Mouse (Mus musculus) splenic B cell, adult 2 months (primary cell): ENCODE results near the gene Akr1b8.
A peak's percentile ranks its signal among the peaks of the same experiment; 100 is the strongest.
"Not testable (repeated sequence)": the region's sequence is repeated elsewhere in the genome, so short reads cannot be mapped to it uniquely, and the experiment has no call there.

Source experiments
- DNase-seq: peaks from one replicate; pipeline ENCODE4 v3.0.0-alpha.2; 2011; ENCODE audit warnings: low read depth, low spot score
- H3K27me3 ChIP-seq: 2 replicates; pipeline ENCODE4 v1.6.1; 2012; ENCODE audit warnings: mild to moderate bottlenecking, low read length, moderate library complexity, mixed read lengths; ENCODE audit not compliant: control insufficient read depth, poor library complexity, insufficient read depth, severe bottlenecking
- H3K36me3 ChIP-seq: 2 replicates; pipeline ENCODE4 v1.6.1; 2012; ENCODE audit warnings: mild to moderate bottlenecking, low read length, moderate library complexity, mixed read lengths; ENCODE audit not compliant: control insufficient read depth, poor library complexity, insufficient read depth, severe bottlenecking

The Akr1b8 gene

DNA sequence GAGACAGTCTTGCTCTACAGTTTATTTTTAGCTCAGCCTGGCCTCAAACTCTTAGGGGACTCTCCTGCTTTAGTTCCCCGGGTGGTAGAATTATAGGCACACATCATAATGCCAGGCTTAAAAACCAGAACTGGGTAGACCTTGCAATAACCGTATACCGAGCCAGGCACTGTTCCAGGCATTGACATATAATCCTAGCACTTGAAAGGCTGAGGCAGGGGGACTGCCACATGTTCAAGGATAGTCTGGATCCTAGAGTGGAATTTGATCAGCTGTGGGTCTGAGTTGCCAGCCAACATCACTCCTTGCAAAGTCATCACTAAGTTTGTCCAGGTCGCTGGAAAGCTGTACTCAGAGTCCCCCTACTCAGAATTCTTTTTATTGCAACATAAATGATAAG, 11.9 kb upstream of the Akr1b8 start:
- DNase-seq = no peak
- Histone ChIP-seq H3K36me3 (no peaks in the 10 kb centered on the region), H3K27me3 (no peaks in the 10 kb centered on the region)

DNA sequence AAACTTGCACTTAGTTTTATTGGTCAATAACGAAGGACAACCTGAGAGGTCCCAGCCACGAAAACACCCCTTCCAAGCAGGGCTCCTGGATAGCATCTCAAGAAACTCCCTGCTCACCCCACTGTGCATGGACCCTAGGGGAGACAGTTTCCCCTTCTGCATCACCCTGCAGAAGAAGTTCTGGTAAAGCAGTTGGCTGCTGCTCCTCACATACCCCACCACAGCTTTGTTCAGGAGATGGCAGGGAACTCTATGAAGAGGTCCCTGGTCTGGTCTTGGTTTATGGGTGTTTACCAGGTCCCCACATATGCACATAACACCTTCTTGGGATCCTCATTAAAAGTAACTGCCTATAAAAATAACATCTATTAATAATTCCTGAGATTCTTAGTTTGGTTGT, 11.4 kb upstream of the Akr1b8 start:
- Histone ChIP-seq H3K36me3 (no peaks in the 10 kb centered on the region), H3K27me3 (no peaks in the 10 kb centered on the region)
- no peak for DNase-seq

DNA sequence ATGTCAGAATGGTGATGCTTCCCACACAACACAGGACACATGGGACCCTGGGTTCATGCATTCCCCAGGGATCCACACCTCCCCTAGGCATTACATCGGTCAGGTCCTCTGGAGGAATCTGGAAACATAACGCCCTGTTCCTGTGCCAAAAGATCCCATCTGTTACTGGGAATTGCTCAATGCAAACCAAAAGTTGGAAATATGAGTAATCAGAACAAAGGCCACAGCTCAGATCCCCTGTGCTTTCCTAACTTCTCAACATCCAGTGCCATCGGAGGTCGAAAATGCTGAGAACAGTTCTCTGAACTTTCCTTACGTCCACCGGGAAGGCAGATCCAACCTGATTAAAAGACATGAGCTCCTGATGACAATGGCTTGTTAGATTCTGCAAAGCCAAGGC, 10.5 kb upstream of the Akr1b8 start:
- DNase-seq = no peak
- Histone ChIP-seq H3K27me3 (no peaks in the 10 kb centered on the region), H3K36me3 (no peaks in the 10 kb centered on the region)

DNA sequence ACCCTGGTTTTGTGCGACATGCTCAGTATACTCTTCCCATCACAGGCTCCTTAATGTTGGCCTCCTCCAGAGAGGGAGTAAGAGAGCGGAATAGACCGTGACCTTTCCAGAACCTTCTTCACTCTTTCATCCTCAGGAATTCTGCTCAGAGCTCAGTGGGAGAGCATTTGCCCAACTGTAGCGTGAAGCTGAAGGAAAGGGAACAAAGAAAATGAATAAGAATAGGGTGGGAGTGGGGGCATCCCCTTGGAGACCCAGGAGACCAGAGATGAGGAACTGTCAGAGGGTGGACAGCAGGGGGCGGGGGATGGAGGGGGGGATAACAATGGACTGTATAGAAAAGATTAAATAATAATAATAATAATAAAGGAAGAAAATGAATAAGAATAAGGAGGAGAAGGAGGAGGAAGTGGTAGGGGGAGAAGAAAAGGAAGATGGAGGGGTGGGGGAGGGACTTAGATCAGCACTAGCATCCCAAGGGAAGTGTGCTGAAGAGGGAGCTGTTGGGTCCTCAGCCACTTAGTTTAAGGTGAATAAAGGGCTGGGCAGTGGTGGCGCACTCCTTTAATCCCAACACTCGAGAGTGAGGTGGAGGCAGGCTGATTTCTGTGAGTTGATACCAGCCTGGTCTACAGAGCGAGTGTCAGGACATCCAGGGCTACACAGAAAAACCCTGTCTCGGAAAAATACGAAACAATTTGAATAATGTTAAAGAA, 9.6 kb upstream of the Akr1b8 start:
- DNase-seq = no peak
- H3K36me3 ChIP-seq = no peaks in the 10 kb centered on the region
- H3K27me3 ChIP-seq = no peaks in the 10 kb centered on the region

DNA sequence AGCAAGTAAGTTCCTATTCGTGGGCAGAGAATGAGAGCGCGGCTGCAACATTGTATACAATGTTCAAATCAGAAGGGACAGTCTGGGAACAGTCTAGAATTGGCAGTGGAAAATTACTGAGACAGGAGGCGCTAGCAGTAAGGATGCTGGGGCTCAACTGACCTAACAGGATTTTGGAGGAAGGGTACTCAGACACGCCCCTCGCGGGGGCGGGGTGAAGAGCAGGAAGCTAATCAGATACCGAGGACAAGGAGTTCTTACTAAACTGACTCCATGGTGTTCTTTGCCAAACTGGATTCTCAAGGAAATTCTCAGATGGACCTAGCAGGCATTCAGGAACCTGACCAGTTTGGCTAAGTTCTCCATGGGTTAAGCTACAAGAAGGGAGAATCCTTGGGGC, 9.0 kb upstream of the Akr1b8 start:
- H3K27me3 ChIP-seq = no peaks in the 10 kb centered on the region
- no peaks in the 10 kb centered on the region for H3K36me3 ChIP-seq
- DNase-seq = no peak

DNA sequence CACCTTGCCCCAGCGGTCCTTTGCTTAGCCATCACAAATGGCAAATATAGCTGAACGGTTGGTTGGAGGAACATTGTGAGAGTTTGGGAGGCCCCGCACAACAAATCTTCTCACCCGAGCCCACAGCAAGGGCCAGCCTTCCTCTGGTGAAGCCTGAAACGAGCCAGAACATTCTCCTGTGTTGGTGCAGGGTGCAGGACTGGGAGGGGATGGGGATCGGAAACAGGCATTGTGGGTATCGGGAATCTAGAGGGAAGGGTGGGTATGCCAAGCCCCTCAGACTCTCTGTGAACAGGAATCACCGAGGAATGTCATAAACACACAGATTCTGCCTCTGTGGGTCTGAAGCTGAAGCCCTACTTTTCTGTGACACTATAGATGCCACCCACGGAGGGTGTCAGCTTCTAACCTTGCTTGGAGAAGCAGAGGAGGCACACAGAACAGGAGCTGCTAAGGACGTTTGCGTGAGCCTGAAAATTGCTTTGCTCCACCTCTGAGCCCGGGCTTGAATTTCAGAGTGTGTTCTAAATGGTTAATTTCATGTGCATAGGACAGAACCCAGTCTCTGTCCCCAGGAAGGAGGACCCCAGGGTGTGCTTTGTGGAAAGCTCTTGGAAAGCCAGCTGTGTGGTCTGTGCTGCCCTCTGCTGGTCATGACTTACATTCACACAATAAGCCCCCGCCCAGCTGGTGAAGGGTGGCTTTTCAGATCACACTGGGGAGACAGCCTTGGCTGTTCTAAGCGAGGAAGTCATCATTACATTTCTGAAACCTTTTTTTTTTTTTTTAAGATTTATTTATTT, 7.6 kb upstream of the Akr1b8 start:
- peak; percentile 78 for DNase-seq
- Histone ChIP-seq H3K36me3 (no peaks in the 10 kb centered on the region), H3K27me3 (no peaks in the 10 kb centered on the region)

DNA sequence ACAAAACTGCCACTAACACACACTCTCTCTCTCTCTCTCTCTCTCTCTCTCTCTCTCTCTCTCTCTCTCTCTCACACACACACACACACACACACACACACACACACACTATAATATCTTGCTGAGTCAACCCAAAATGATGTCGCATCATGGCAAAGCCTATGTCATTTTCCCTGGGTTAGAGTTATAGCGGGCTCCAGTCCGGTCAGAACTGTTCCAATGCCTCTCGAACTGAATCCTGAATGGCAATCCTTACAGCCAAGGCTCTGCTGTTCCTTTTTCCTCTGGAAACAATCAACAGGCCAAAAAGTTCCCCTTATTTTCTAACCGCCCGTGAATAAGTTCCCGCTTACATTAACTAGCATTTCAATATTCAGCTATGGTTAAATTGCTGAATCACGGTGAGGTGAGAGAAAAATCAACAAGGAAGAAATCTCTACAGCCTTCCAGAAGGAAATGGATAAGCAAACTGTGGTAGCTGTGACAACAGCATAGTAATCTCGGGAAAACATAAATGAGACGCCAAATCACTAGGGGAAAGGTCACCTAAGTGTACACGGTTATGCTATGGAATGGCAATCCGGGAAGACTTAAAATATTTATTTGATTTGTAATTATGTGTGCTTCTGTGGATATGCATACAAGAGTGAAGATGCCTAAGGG, 3.8 kb upstream of the Akr1b8 start:
- Histone ChIP-seq H3K36me3 (no peaks in the 10 kb centered on the region), H3K27me3 (0 out of 2 replicates have a peak, but pooled peaks cover 2% of the 10 kb centered on the region)
- DNase-seq = no peak

DNA sequence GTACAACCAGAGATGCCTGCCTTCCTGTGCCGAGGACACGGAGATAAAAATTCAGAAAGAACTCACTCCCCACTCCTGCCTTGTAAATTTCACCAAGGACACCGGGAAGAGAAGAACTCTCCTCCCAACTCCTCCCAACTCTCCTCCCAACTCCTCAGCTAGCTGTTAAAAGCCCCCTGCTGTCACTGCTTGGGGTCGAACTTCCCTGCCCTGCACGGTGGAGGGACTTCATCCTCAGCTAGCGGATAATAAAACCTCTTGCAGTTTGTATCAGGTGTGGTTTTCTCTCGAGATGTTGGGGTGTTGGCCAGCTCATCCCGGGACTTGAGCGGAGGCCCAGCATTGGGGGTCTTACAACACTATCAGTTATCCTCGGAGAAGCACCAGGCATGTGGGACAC, 2.4 kb upstream of the Akr1b8 start:
- not testable (repeated sequence) for DNase-seq, H3K36me3 ChIP-seq, H3K27me3 ChIP-seq

DNA sequence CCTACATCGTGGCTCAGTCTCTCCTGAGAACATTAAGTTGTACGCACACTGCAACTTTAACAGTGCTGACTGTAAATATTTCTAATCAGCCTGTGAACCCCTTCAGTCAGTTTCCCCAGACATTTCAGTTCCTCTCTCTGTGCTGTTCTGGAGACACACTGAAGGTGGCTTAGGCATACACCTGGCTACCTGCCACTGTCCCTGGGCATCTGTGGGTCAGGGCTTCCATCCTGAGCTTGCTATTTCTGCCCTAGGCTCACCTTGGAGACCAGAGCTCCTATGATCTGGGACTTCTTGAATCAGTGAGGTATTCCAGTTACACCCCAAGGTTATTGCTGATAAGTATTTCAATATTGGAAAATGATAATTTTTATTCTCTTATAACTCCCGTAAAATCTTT, 1.5 kb upstream of the Akr1b8 start:
- H3K36me3 ChIP-seq = no peaks in the 10 kb centered on the region
- H3K27me3 ChIP-seq = 0 out of 2 replicates have a peak, but pooled peaks cover 2% of the 10 kb centered on the region
- no peak for DNase-seq

DNA sequence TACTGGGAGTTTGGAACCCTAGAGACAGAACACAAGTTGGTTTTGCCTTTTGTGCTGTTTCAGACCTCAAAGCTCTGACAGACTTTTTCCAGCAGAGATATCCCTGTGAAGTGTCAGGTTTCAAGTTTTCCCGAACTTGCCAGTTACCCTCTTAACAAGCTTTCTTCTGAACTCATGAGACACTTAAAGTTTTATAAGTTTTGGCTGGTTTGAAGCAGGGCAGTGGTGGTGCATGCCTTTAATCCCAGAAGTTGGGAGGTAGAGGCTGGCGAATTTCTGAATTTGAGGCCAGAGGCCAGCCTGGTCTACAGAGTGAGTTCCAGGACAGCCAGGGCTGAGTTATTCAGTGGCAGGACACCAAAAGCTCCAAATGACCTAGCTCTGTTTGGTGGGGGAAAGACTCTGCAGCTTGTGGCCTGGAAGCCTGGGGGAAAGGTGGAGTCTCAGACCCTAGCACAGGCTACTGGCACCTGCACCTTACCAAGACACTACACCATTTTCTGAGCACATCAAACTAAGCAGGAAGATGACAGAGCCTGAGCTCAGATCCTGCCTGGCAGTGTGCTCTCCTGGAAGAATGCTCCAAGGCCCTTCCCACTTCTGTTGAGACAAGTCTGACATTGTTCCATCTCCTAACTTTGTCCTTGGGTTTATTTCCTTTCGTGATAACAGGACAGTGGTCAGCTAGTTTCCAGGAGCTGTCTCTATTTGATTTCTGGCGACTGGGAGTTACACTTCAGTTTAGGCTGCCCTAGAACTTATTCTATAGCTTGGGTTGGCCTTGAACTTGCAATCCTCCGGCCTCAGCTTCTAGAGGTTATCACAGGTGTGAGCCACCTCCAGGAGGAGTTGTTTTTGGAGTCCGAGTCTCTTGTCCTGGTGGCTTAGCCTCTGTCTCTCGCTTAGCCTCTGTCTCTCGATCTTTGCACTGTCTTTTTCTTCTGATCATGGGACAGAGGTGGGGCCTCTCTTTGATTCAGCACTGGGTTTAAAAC, 732 bp downstream of the Akr1b8 start:
- no peak for DNase-seq
- H3K36me3 ChIP-seq = no peaks in the 10 kb centered on the region
- H3K27me3 ChIP-seq = 0 out of 2 replicates have a peak, but pooled peaks cover 2% of the 10 kb centered on the region

DNA sequence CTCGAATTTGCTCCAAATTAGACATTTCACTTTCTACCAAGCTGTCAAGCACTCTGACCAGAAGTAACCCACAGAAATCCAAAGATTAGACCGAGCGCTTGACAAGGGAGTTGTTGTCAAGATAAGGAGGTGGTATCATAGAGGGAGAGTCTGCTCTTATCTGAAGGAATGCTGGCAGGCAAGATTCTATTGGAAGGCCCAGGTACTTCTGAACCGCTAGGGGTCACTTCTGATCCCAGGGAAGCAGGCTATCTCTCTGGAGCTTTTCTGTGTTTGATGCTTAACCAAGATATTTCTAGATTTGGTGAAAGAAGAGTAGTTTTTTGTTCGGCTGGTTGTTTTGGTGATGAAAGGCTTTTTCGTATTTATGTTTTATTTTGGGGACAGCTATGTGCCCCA, 1.4 kb downstream of the Akr1b8 start:
- Histone ChIP-seq H3K27me3 (0 out of 2 replicates have a peak, but pooled peaks cover 2% of the 10 kb centered on the region), H3K36me3 (no peaks in the 10 kb centered on the region)
- DNase-seq = no peak

DNA sequence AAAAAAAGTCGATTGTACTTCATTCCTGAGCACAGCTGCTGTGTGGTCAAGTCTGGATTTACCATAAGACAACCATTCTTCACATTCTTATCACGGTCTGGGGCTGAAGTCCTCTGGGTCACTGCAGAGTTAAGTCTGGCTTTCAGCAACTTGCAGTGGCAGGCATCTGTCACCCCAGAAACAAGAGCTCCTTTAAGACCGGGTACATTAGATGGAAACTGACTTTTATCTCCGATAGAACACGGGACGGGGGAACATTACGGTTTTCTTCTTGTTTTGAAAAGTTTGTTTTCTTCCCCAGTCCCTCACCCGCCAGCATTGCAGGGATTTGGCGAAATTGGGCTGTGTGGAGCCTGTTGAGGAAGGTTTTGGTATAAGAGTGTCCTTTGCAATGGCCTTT, 1.9 kb downstream of the Akr1b8 start:
- Histone ChIP-seq H3K36me3 (no peaks in the 10 kb centered on the region), H3K27me3 (0 out of 2 replicates have a peak, but pooled peaks cover 2% of the 10 kb centered on the region)
- DNase-seq = no peak

DNA sequence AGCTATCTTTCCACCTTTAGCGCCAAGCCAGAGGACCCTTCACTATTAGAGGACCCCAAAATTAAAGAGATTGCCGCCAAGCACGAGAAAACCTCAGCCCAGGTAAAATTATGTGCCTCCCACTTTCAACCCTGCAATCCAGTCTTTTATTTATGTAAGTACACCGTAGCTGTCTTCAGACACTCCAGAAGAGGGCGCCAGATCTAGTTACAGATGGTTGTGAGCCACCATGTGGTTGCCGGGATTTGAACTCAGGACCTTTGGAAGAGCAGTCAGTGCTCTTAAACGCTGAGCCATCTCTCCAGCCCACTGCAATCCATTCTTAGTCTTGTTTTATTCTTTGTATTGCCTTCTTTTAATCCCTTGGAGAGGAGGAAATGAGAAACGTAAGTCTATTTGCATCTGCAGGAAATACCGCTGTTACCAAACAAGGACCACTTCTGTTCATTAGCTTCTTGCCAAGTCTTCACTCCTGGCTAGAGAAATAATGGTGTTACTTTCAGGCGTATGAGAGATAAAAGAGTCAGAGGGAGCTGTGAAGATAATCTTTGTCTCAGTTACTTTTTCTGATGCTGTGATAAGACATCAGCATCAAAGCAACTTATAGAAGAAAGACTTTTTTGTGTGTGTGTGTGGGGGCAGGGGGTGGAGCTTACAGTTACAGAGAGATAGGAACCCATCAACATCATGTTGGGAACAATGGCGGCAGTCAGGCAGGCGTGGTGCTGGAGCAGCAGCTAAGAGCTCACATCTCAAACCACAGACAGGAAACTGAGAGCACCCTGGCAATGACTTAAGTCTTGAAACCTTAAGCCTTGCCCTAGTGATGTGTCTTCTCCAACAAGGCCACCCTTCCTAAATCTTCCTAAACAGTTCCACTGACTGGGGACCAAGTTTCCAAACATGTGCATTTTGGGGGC, 10.6 kb downstream of the Akr1b8 start:
- DNase-seq = no peak
- Histone ChIP-seq H3K36me3 (no peaks in the 10 kb centered on the region), H3K27me3 (no peaks in the 10 kb centered on the region)
